Mouse (Mus musculus) limb, embryonic 11.5 days (tissue): ENCODE results near the gene Mroh3. TPM values are rescaled to one million over a fixed set of nuclear protein-coding genes. Genes with fewer than 3 reads are reported as not detected.

ENCODE experiments used
- ATAC-seq: fragments of 200-750 bp; cut with Nextera tagmentation; 2 replicates; pipeline ENCODE4 v1.8.0; 2017; ENCODE audit warnings: low read depth; ENCODE audit not compliant: insufficient number of reproducible peaks, low FRiP score, low TSS enrichment
- DNase-seq: peaks from one replicate; pipeline ENCODE4 v3.0.0-alpha.2; 2015; ENCODE audit warnings: low spot score
- H3K27ac ChIP-seq: fragments of 300-500 bp; sonication (generic); replicated peaks from 2 replicates; pipeline ENCODE4 v1.5.1; 2014; ENCODE audit warnings: low read depth, mild to moderate bottlenecking, low read length
- H3K27me3 ChIP-seq: fragments of 300-500 bp; sonication (generic); 2 replicates; pipeline ENCODE4 v1.6.1; 2014; ENCODE audit warnings: mild to moderate bottlenecking, low read length, mixed read lengths; ENCODE audit not compliant: control insufficient read depth, insufficient read depth
- H3K36me3 ChIP-seq: fragments of 300-500 bp; sonication (generic); 2 replicates; pipeline ENCODE4 v1.6.1; 2014; ENCODE audit warnings: mild to moderate bottlenecking, low read length, moderate library complexity, mixed read lengths; ENCODE audit not compliant: control insufficient read depth, insufficient read depth
- H3K4me1 ChIP-seq: fragments of 300-500 bp; sonication (generic); 2 replicates; pipeline ENCODE4 v1.6.1; 2014; ENCODE audit warnings: low read length, mixed read lengths; ENCODE audit not compliant: control insufficient read depth, insufficient read depth
- H3K4me2 ChIP-seq: fragments of 300-500 bp; sonication (generic); 2 replicates; pipeline ENCODE4 v1.6.1; 2014; ENCODE audit warnings: low read depth, mild to moderate bottlenecking, moderate library complexity; ENCODE audit not compliant: severe bottlenecking
- H3K4me3 ChIP-seq: fragments of 300-500 bp; sonication (generic); 2 replicates; pipeline ENCODE4 v1.5.1; 2014; ENCODE audit warnings: low read depth, low read length
- H3K9ac ChIP-seq: fragments of 300-500 bp; sonication (generic); 2 replicates; pipeline ENCODE4 v1.6.1; 2014; ENCODE audit warnings: mild to moderate bottlenecking, low read length
- H3K9me3 ChIP-seq: fragments of 300-500 bp; sonication (generic); 2 replicates; pipeline ENCODE4 v1.6.1; 2016; ENCODE audit warnings: low read length; ENCODE audit not compliant: control insufficient read depth
- WGBS: fragments of 180-500 bp; shearing (Covaris S2); extraction: QIAGEN DNeasy Blood & Tissue Kit; methylation state at CpG from one replicate; pipeline ENCODE4 v1.1.7; 2014; 5-methylcytosine and 5-hydroxymethylcytosine counted together
- polyA plus RNA-seq: library from polyadenylated mRNA; unstranded; fragments of >200 nt; fragmentation: Nextera tagmentation; extraction: Ambion mirVana; gene quantifications from 2 replicates; pipeline ENCODE4 v1.2.1, GENCODE M21; 2014

Mroh3 gene
- 0.33 and 0.40 TPM in 2 replicates for polyA plus RNA-seq

GRCm38 (mm10) chr1:136212803-136213202 lies at the start of gene Mroh3:
Gene Mroh3, minus strand, starts transcription at chr1:136212828.
- no peaks in the 10 kb centered on the region for H3K9me3 ChIP-seq
- no peak within 1 kb of the TSS for H3K4me3 ChIP-seq
- peaks cover 5% of the 10 kb centered on the region; the same call in 1 of the 2 replicates for H3K36me3 ChIP-seq
- DNase-seq = peak; percentile 49
- no peak within 1 kb of the TSS for H3K4me2 ChIP-seq
- H3K9ac ChIP-seq = no peak within 1 kb of the TSS
- no peak for ATAC-seq
- H3K27me3 ChIP-seq = no peaks in the 10 kb centered on the region
- H3K27ac ChIP-seq = no peak within 1 kb of the TSS
- no peaks in the 10 kb centered on the region for H3K4me1 ChIP-seq
- 51% methylated on average over 3 of the region's 3 CpGs for WGBS

GRCm38 (mm10) chr1:136260635-136261238 lies 48.1 kb upstream of the Mroh3 start, which contains the start of gene Gpr25:
Gene Gpr25, minus strand, starts transcription at chr1:136260873.
- 5% methylated on average over 28 of the region's 28 CpGs for WGBS
- DNase-seq = no peak
- peak within 1 kb of the TSS; percentile 70 for H3K9ac ChIP-seq
- peak; percentile 26; the same call in 1 of the 2 replicates for ATAC-seq
- no peaks in the 10 kb centered on the region for H3K36me3 ChIP-seq
- peaks cover 16% of the 10 kb centered on the region for H3K4me1 ChIP-seq
- H3K4me3 ChIP-seq = peak within 1 kb of the TSS; percentile 44
- peak within 1 kb of the TSS; percentile 93 for H3K4me2 ChIP-seq
- H3K9me3 ChIP-seq = no peaks in the 10 kb centered on the region
- H3K27me3 ChIP-seq = peaks cover 41% of the 10 kb centered on the region
- H3K27ac ChIP-seq = no peak within 1 kb of the TSS

- Histone ChIP-seq H3K27ac (no peak overlapping the region), H3K27me3 (peaks cover 41% of the 10 kb centered on the region), H3K4me3 (peak overlapping the region; percentile 44), H3K9ac (peak overlapping the region; percentile 70), H3K9me3 (no peaks in the 10 kb centered on the region), H3K4me1 (peaks cover 16% of the 10 kb centered on the region), H3K36me3 (no peaks in the 10 kb centered on the region), H3K4me2 (peak overlapping the region; percentile 93)
- DNase-seq = peak; percentile 72
- under 1% methylated on average over 95 of the region's 95 CpGs for WGBS
- ATAC-seq = peak; percentile 65; the same call in 1 of the 2 replicates
These were observed 47.4 kb upstream of the Mroh3 start for GRCm38 (mm10) chr1:136259893-136260634.

- DNase-seq = no peak
- Histone ChIP-seq H3K4me3 (peak overlapping the region; percentile 44), H3K36me3 (no peaks in the 10 kb centered on the region), H3K9me3 (no peaks in the 10 kb centered on the region), H3K27me3 (peaks cover 41% of the 10 kb centered on the region), H3K9ac (peak overlapping the region; percentile 70; the same call in 1 of the 2 replicates), H3K4me1 (peaks cover 16% of the 10 kb centered on the region), H3K4me2 (peak overlapping the region; percentile 93), H3K27ac (no peak overlapping the region)
- WGBS = 3% methylated on average over 16 of the region's 16 CpGs
- no peak for ATAC-seq
These were observed 46.9 kb upstream of the Mroh3 start for GRCm38 (mm10) chr1:136259543-136259892.

- no peak overlapping the region for H3K9ac ChIP-seq
- H3K4me1 ChIP-seq = peaks cover 16% of the 10 kb centered on the region
- H3K9me3 ChIP-seq = no peaks in the 10 kb centered on the region
- H3K4me2 ChIP-seq = no peak overlapping the region
- peaks cover 41% of the 10 kb centered on the region for H3K27me3 ChIP-seq
- ATAC-seq (no peak), DNase-seq (no peak)
- no peak overlapping the region for H3K27ac ChIP-seq
- no peak overlapping the region for H3K4me3 ChIP-seq
- H3K36me3 ChIP-seq = no peaks in the 10 kb centered on the region
- 73% methylated on average over 9 of the region's 9 CpGs for WGBS
These were observed 45.9 kb upstream of the Mroh3 start for GRCm38 (mm10) chr1:136258495-136258894.

GRCm38 (mm10) chr1:136255657-136256056 lies 43.0 kb upstream of the Mroh3 start:
- H3K4me2 ChIP-seq = no peak overlapping the region
- DNase-seq = no peak
- no peak overlapping the region for H3K9ac ChIP-seq
- H3K9me3 ChIP-seq = no peaks in the 10 kb centered on the region
- 30% methylated on average over 8 of the region's 8 CpGs for WGBS
- no peak overlapping the region for H3K4me3 ChIP-seq
- peaks cover 13% of the 10 kb centered on the region for H3K4me1 ChIP-seq
- ATAC-seq = no peak
- H3K36me3 ChIP-seq = no peaks in the 10 kb centered on the region
- H3K27ac ChIP-seq = no peak overlapping the region
- peaks cover 32% of the 10 kb centered on the region for H3K27me3 ChIP-seq

- no peak overlapping the region for H3K4me2 ChIP-seq
- ATAC-seq (no peak), DNase-seq (no peak)
- H3K36me3 ChIP-seq = no peaks in the 10 kb centered on the region
- H3K9ac ChIP-seq = no peak overlapping the region
- no peaks in the 10 kb centered on the region for H3K9me3 ChIP-seq
- H3K4me1 ChIP-seq = peaks cover 8% of the 10 kb centered on the region
- H3K4me3 ChIP-seq = no peak overlapping the region
- H3K27me3 ChIP-seq = peaks cover 27% of the 10 kb centered on the region
- no peak overlapping the region for H3K27ac ChIP-seq
- WGBS = 34% methylated on average over 6 of the region's 6 CpGs
These were observed 42.5 kb upstream of the Mroh3 start for GRCm38 (mm10) chr1:136255174-136255573.

GRCm38 (mm10) chr1:136254503-136255065 lies 42.0 kb upstream of the Mroh3 start:
- Histone ChIP-seq H3K27me3 (peaks cover 21% of the 10 kb centered on the region), H3K4me2 (no peak overlapping the region), H3K4me1 (peaks cover 2% of the 10 kb centered on the region), H3K27ac (no peak overlapping the region), H3K36me3 (no peaks in the 10 kb centered on the region), H3K9ac (no peak overlapping the region), H3K4me3 (no peak overlapping the region), H3K9me3 (no peaks in the 10 kb centered on the region)
- DNase-seq (no peak), ATAC-seq (no peak)
- 83% methylated on average over 10 of the region's 10 CpGs for WGBS
